Mouse (Mus musculus) olfactory bulb, adult 2 months (tissue): Measurements from ENCODE around the gene Coro7.

ENCODE experiments used
- CTCF ChIP-seq: fragments of 200-500 bp; IDR thresholded peaks from 2 replicates; pipeline ENCODE4 v1.5.1; 2012; ENCODE audit warnings: low read depth, mild to moderate bottlenecking, low read length, moderate library complexity; ENCODE audit not compliant: insufficient read depth
- POLR2A ChIP-seq: fragments of 200-500 bp; IDR thresholded peaks from 2 replicates; pipeline ENCODE4 v1.6.1; 2012; ENCODE audit warnings: mild to moderate bottlenecking, low read depth, low read length, moderate library complexity; ENCODE audit not compliant: insufficient read depth

DNA sequence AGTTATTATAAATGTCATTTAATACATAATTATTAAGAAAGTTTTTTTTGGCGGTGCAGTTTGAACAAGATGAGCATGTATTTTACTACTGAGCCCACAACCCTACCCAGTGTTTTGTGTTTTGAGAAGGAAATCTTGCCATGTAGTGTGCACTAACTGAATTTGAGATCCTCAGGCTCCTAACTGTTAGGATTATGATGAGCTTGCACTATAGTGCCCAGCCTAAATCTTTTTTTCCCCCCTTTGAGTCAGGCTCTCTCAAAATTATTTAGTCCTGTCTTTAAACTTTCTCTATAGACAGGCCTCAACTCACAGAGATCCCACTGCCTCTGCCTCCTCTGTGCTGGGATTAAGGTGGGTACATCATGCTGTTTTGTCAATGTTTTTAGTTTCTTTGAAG is 47.9 kb upstream of the Coro7 start:
- TF ChIP-seq POLR2A (no peak), CTCF (no peak)
